Mouse (Mus musculus) cerebellum, adult 2 months (tissue): Measurements from ENCODE around the gene Dgat2. TPM values are rescaled to one million over a fixed set of nuclear protein-coding genes. Genes with fewer than 3 reads are reported as not detected.

Source experiments
- DNase-seq, 2 experiments: peaks; one replicate each; pipeline ENCODE4 v3.0.0; 2021
- H3K27ac ChIP-seq: fragments of 200-500 bp; 2 replicates; pipeline ENCODE4 v1.5.1; 2012; ENCODE audit warnings: low read length, control low read depth, inconsistent platforms; ENCODE audit not compliant: insufficient read depth
- H3K27me3 ChIP-seq: fragments of 200-500 bp; 2 replicates; pipeline ENCODE4 v1.6.1; 2012; ENCODE audit warnings: inconsistent platforms, mild to moderate bottlenecking, low read length, moderate library complexity; ENCODE audit not compliant: control insufficient read depth, insufficient read depth
- H3K4me1 ChIP-seq: fragments of 200-500 bp; 2 replicates; pipeline ENCODE4 v1.6.1; 2011; ENCODE audit warnings: low read length; ENCODE audit not compliant: control insufficient read depth, insufficient read depth
- H3K4me3 ChIP-seq: fragments of 200-500 bp; replicated peaks from 2 replicates; pipeline ENCODE3; 2011; ENCODE audit warnings: mild to moderate bottlenecking, low read depth, low read length, control low read depth; ENCODE audit not compliant: insufficient read depth
- CTCF ChIP-seq: fragments of 200-500 bp; IDR thresholded peaks from 2 replicates; pipeline ENCODE4 v1.5.1; 2011; ENCODE audit warnings: low read depth, mild to moderate bottlenecking, control low read depth, low read length, moderate library complexity, borderline replicate concordance; ENCODE audit not compliant: insufficient read depth
- POLR2A ChIP-seq: fragments of 200-500 bp; IDR thresholded peaks from 2 replicates; pipeline ENCODE4 v1.6.1; 2011; ENCODE audit warnings: low read length, control low read depth, borderline replicate concordance; ENCODE audit not compliant: insufficient read depth
- WGBS: fragments of 180-500 bp; shearing (Covaris S2); methylation state at CpG from one replicate; pipeline ENCODE4 v1.1.7; 2018; 5-methylcytosine and 5-hydroxymethylcytosine counted together
- polyA plus RNA-seq: library from polyadenylated mRNA; depleted of rRNA; stranded (reverse); fragments of >200 nt; gene quantifications from 2 replicates; pipeline ENCODE4 v1.2.3, GENCODE M21; 2012

Gene Dgat2
- polyA plus RNA-seq, 1 experiment: 26.2 TPM

DNA sequence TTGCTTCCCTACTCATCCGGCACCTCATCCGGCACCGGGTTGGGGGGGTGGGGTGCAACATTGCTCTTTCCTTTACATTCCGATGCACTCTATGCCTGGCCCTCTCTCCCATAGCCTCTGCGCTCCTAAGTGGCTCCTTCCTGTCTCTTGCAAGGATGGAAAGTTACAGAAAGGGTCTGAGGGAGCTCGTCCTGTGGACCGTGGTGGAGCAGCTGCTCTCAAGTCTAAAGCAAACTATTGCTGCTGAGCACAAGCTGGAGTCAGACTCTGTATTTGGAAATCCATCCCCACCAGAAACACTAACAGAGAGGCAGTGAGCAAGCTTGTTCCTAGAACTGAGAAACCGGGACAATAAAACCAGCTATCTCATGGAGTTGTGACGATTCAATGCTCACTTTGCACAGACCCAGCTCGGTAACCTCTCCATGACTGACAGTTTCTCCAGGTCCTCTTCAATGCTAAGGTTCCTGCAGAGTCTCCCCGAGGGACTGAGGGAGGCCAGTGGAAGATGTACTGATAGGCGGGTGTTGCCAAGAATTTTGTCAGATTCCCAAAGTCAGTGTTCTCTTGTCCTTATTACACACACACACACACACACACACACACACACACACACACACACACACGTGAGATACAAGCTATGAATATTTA lies 42.6 kb downstream of the Dgat2 start:
- H3K4me1 ChIP-seq: no peaks in the 10 kb centered on the region
- peak overlapping the region; percentile 76; the same call in 1 of the 2 replicates for H3K27ac ChIP-seq
- under 1% methylated on average over 13 of the region's 13 CpGs for WGBS
- DNase-seq: peak; percentile 38
- peak overlapping the region; percentile 61 for H3K4me3 ChIP-seq
- no peaks in the 10 kb centered on the region for H3K27me3 ChIP-seq
- TF ChIP-seq CTCF (no peak), POLR2A (no peak)

DNA sequence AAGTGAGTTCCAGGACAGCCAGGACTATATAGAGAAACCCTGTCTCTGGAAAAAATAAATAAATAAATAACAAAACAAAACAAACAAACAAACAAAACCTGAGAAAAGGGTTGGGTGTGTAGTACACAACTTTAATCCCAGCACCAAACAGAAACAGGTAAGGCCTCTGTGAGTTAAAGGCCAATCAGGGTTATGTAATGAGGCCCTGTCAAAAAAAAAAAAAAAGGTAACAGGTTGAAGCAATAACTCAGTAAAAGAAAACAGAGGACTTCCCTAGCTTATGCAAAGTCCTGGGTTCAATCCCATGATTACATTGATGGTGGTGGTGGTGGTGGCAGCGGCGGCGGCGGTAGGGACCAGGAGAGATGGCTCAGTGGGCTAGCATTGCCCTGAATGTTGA lies 45.0 kb downstream of the Dgat2 start:
- no peak for TF ChIP-seq POLR2A
- TF ChIP-seq CTCF: no peak
- H3K27ac ChIP-seq: no peak overlapping the region
- no peak for DNase-seq
- H3K27me3 ChIP-seq: no peaks in the 10 kb centered on the region
- no peaks in the 10 kb centered on the region for H3K4me1 ChIP-seq
- H3K4me3 ChIP-seq: no peak overlapping the region
- 99% methylated on average over 4 of the region's 4 CpGs for WGBS

- no peak overlapping the region for H3K27ac ChIP-seq
- no peak overlapping the region for H3K4me3 ChIP-seq
- TF ChIP-seq CTCF: no peak
- TF ChIP-seq POLR2A: no peak
- no peaks in the 10 kb centered on the region for H3K4me1 ChIP-seq
- DNase-seq: no peak
- WGBS: 57% methylated on average over 6 of the region's 6 CpGs
- no peaks in the 10 kb centered on the region for H3K27me3 ChIP-seq
Observed at GRCm38 (mm10) chr7:99136789-99137188, 45.7 kb downstream of the Dgat2 start.

GRCm38 (mm10) chr7:99133811-99134402 lies 48.6 kb downstream of the Dgat2 start:
- Histone ChIP-seq H3K4me1 (no peaks in the 10 kb centered on the region), H3K27ac (no peak overlapping the region), H3K27me3 (no peaks in the 10 kb centered on the region), H3K4me3 (no peak overlapping the region)
- 89% methylated on average over 8 of the region's 8 CpGs for WGBS
- TF ChIP-seq POLR2A: no peak
- TF ChIP-seq CTCF: no peak
- no peak for DNase-seq

DNA sequence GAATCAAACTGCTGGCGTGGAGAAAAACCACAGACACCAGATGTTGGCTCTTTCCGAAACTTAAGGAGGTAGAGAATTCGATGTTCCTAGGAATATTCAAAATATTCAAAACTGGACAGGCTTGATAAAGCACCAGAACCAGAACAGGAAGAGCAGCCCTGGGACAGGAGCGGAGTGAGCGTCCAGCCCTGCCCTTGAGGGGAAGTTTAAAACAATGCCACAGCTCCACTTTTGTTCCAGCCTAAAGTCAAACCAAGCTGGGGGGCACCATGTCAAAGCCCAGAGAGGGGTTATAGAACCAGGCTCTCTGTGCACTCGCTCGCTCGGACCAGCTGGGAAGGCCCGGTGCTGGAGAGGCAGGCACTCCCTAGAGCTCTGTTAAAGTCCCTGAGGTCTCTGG lies 49.9 kb downstream of the Dgat2 start:
- no peaks in the 10 kb centered on the region; the same call in 1 of the 2 replicates for H3K4me1 ChIP-seq
- no peak for DNase-seq
- H3K27ac ChIP-seq: no peak overlapping the region
- H3K27me3 ChIP-seq: no peaks in the 10 kb centered on the region
- no peak overlapping the region for H3K4me3 ChIP-seq
- no peak for TF ChIP-seq POLR2A
- no peak for TF ChIP-seq CTCF
- WGBS: 91% methylated on average over 9 of the region's 9 CpGs

DNA sequence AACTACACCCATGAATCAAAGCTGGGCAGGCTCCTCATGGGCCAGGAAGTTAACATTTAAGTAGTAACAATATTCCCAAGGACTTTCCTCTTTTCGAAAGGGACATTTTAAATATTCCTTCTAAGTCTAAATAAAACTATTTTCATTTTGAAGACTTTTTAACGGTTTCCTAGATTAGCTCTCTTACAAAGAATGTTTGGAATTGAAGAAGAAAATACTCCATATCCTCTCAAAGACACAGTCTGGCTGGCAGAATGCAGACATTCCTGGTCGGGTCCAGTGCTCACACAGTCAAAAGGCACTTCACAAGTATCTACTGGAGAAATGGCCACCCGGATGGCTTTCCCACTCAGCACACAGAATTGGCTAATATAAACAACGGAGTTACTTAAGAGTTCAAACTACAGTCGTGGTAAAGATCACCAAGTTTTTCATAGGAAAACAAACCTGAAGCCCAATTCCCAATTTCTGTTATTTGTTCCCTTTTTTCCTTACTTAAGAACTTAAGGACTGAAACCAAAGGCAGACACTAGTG lies 50.6 kb downstream of the Dgat2 start:
- WGBS: 76% methylated on average over 6 of the region's 6 CpGs
- Histone ChIP-seq H3K4me1 (no peaks in the 10 kb centered on the region; the same call in 1 of the 2 replicates), H3K4me3 (no peak overlapping the region), H3K27ac (no peak overlapping the region), H3K27me3 (no peaks in the 10 kb centered on the region)
- TF ChIP-seq POLR2A (no peak), CTCF (no peak)
- DNase-seq: no peak

- H3K4me3 ChIP-seq: no peak overlapping the region
- 92% methylated on average over 8 of the region's 8 CpGs for WGBS
- no peaks in the 10 kb centered on the region; the same call in 1 of the 2 replicates for H3K4me1 ChIP-seq
- H3K27ac ChIP-seq: no peak overlapping the region
- no peak for DNase-seq
- H3K27me3 ChIP-seq: no peaks in the 10 kb centered on the region
- TF ChIP-seq POLR2A (no peak), CTCF (no peak)
Observed at GRCm38 (mm10) chr7:99128965-99129364, 53.6 kb downstream of the Dgat2 start.
